Mouse (Mus musculus) erythroblast, embryonic 14.5 days (primary cell): ENCODE results near the gene Nrsn2.

Experiments
- GATA1 ChIP-seq: IDR thresholded peaks from 2 replicates; pipeline ENCODE4 v1.6.1; 2012; ENCODE audit warnings: low read length, inconsistent platforms, mixed read lengths
- TAL1 ChIP-seq: IDR thresholded peaks from 3 replicates; pipeline ENCODE4 v1.6.1; 2012; ENCODE audit warnings: low read length, inconsistent platforms, mixed read lengths

DNA sequence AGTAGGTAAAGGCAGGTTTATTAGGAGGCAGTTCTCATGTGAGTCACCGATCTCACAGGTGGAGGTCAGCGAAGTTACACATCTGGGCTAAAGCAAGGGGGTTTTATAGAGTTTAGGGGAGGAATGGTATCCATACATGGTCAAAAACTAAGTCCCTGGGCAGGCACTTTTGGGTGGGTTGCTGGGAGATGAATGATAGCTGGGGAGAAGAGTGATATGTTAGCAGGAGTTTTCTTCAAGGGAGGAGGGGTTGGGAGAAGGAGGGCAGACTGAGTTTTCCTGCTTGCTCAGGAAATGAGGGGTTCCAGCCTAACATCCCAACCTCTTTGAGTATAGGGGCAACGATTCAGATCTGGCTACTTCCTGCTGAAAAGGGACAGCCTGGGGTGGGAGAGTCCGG is 38.8 kb upstream of the Nrsn2 start, which contains the start of gene 6820408C15Rik:
- TF ChIP-seq TAL1 = no peak
- no peak for TF ChIP-seq GATA1
